In the genomic region with DNA sequence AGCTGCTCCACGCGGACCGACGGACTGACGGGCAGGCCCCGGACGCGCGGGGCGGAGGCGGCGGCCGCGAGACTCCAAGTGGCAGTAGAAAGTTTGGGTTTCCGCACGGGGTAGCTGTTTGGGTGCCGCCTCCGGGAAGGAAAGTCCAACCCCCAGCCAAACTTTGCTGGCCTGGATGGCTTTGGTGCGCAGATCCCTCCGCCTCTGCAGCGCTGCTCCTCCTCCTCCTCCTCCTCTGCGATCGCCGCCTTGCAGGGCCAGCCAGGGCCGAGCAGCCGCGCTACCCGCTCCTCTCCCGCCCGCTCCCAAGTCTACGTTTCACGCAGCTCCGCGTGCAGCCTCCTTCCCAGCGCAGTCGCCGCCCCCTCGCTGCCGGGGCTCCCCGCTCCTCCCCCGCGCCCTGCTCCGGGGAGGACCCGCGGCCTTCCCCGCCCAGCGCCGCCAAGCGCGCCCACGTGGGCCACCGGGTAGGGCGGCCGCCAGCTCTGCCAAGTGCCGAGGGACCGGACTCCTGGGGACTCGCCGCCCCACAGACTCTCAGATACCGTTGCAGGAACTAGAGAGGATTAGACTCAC, we compare ENCODE assay signal across 8 mouse cellular contexts. TPM values are rescaled to one million over a fixed set of nuclear protein-coding genes. Genes with fewer than 3 reads are reported as not detected.
DNase-seq lines count a peak whose midpoint lies in the region; ATAC-seq lines count a peak whose summit lies in the region.

A gene (minus strand): TSS at position 130 of the 576 bp plus-strand sequence.

- peak; percentile 84 for DNase-seq in T-cell, adult 2 months (ENCODE audit: low spot score)
- DNase-seq in cerebellum, postnatal 25 days, result peak; percentile 74 to 83
- DNase-seq in frontal cortex, postnatal 25 days (ENCODE audit: low spot score in 2 of 2), result peak; percentile 72 to 77
- peak; percentile 82 for DNase-seq in left cerebral cortex, adult 11 months (ENCODE audit: low spot score)
- peak; percentile 94 for DNase-seq in lung, postnatal 36 days
- peak; percentile 87 for DNase-seq in retina, embryonic 14.5 days (ENCODE audit: low spot score)
- peak; percentile 89 to 92 for DNase-seq in thymus, postnatal 36 days

- ATAC-seq in hindbrain, embryonic 13.5 days (ENCODE audit: low FRiP score), result peak; percentile 87

- no peaks in the 10 kb centered on the region for H3K9me3 ChIP-seq in hindbrain, embryonic 13.5 days

- peak within 1 kb of the TSS; percentile 100 for H3K4me2 ChIP-seq in hindbrain, embryonic 13.5 days

- peaks cover 24% of the 10 kb centered on the region for H3K27me3 ChIP-seq in hindbrain, embryonic 13.5 days

- H3K4me3 ChIP-seq in hindbrain, embryonic 13.5 days, result peak within 1 kb of the TSS; percentile 66

- H3K4me1 ChIP-seq in hindbrain, embryonic 13.5 days (replicated peaks), result peaks cover 56% of the 10 kb centered on the region

- no peaks in the 10 kb centered on the region for H3K36me3 ChIP-seq in hindbrain, embryonic 13.5 days

- under 1% methylated on average over 56 of the region's 59 CpGs for WGBS in hindbrain, embryonic 13.5 days

- peak within 1 kb of the TSS; percentile 81 for H3K9ac ChIP-seq in hindbrain, embryonic 13.5 days

- H3K27ac ChIP-seq in hindbrain, embryonic 13.5 days, result peak within 1 kb of the TSS; percentile 81

RNA-seq across cellular contexts. Expression of the gene that starts here (rescaled TPM):
- 11.9 and 12.0 TPM in 2 replicates for polyA plus RNA-seq in hindbrain, embryonic 13.5 days (2015; fragmentation: Nextera tagmentation; extraction: Ambion mirVana)

Comparison
In these comparisons a context has a peak if more than half of its experiments do, and no peak if none do; other contexts are left out.
1. Peak in every context shown above with its lines: DNase-seq, ATAC-seq, H3K4me3 ChIP-seq and H3K27ac ChIP-seq.